Mouse (Mus musculus) skeletal muscle tissue, postnatal 0 days (tissue): ENCODE results near the gene Cacna2d4. TPM values are rescaled to one million over a fixed set of nuclear protein-coding genes. Genes with fewer than 3 reads are reported as not detected.

Experiments
- polyA plus RNA-seq: library from polyadenylated mRNA; unstranded; fragments of >200 nt; fragmentation: Nextera tagmentation; extraction: Ambion mirVana; gene quantifications from 2 replicates; pipeline ENCODE4 v1.2.1, GENCODE M21; 2015

Cacna2d4 gene
- polyA plus RNA-seq = 0.14 and 0.24 TPM in 2 replicates

GRCm38 (mm10) chr6:119236241-119236640, at the start of gene Cacna2d4:
Gene Cacna2d4, plus strand, starts transcription at chr6:119236526.

GRCm38 (mm10) chr6:119196382-119197305, 39.7 kb upstream of the Cacna2d4 start, which contains the start of gene Cacna1c:
Gene Cacna1c, minus strand, starts transcription at chr6:119196418.

GRCm38 (mm10) chr6:119330506-119330905, 94.2 kb downstream of the Cacna2d4 start, which contains the start of gene Lrtm2:
Gene Lrtm2, minus strand, starts transcription at chr6:119330766.

Other genes starting within 250 kb of the Cacna2d4 start
- gene Dcp1b, start 61.3 kb upstream of the Cacna2d4 start, polyA plus RNA-seq = 3.3 and 4.1 TPM in 2 replicates
- 0.37 and 0.54 TPM in 2 replicates for gene Cacna1c, start 40.1 kb upstream of the Cacna2d4 start, polyA plus RNA-seq
- gene Lrtm2, start 94.2 kb downstream of the Cacna2d4 start, polyA plus RNA-seq = 0.43 and 0.59 TPM in 2 replicates
- gene Adipor2, start 181.2 kb downstream of the Cacna2d4 start, polyA plus RNA-seq = 32.7 and 63.1 TPM in 2 replicates
- gene Fbxl14, start 243.1 kb downstream of the Cacna2d4 start, polyA plus RNA-seq = 2.2 and 2.3 TPM in 2 replicates